Mouse (Mus musculus) frontal cortex, postnatal 14 days (tissue): ENCODE data around the gene Robo1.
"Not testable (repeated sequence)": the region's sequence is repeated elsewhere in the genome, so short reads cannot be mapped to it uniquely, and the experiment has no call there.

Experiments used
- DNase-seq, 2 experiments: peaks; one replicate each; pipeline ENCODE4 v3.0.0; 2022; ENCODE audit warnings: low spot score in 2 of 2

Robo1 gene

DNA sequence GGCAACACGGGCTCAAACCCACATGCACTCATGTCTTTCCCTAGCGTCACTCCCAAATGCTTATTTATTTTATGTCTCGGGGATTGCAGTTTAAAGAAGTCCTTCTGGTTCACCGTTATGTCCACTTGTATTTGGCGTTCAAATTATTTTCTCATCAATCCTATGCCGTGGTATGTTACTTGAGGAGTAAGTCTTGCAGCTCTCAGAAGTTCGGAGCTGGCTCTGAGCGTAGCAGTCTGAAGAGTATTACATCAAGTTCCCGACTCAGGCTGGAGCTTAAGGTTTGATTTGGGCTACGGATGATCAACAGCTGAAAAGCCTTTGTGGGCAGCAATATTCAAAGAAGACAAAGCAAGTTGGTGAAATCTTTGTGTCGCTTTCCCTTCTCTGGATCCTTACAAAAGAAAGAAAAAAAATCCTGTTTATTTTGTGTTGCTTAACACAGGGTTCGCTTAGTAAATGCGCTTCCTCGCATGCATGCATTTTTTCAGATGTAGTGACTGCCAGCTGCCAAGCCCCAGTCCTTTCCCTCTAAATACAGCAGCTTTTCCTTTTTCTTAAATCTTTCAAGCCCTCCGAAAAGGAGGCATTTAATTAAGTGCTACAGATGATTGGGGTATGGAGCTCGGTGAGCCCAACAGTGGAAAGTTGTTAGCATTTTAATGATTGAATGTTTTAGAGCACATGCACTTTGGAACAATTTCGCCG, 136.5 kb downstream of the Robo1 start:
- no peak for DNase-seq

DNA sequence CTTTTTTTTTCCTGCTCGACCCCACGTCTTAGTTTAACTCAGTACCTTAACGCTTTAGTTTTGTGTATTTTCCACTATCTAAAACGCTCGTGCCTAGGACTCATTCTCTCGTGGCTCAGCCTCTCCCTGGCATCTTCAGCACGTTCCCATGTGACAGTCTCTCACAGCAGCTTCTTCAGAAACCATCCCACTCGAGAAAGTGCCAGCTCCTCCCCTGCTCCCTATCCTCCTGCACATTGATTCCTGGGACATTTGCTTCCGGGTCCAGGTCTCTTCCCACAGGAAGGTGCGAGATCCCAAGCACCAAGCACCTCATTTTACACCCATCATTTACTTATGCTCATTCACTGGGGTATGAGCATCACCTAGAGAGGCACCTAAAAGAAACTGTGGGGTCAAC, 150.0 kb downstream of the Robo1 start:
- peak in 1 of 2 experiments; percentile 8 for DNase-seq

DNA sequence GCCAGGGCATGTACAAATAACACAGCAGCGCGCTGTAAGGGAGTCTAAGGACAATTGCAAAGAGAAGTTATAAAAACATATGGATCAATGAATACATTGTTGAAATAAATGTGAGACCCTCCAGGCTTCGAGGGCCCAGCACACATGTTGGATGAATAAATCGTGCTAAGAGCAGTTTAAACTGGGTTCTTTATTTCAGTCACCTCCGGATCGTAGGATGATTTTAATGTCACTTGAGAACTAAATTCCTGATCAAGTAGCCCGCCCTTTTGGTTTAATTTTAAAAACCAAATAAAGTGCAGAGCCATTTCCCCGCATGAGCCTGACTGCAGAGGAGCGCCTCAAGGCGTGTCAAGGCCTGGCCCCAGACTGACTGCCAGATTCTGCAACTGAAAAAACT, 150.5 kb downstream of the Robo1 start:
- DNase-seq, result no peak

DNA sequence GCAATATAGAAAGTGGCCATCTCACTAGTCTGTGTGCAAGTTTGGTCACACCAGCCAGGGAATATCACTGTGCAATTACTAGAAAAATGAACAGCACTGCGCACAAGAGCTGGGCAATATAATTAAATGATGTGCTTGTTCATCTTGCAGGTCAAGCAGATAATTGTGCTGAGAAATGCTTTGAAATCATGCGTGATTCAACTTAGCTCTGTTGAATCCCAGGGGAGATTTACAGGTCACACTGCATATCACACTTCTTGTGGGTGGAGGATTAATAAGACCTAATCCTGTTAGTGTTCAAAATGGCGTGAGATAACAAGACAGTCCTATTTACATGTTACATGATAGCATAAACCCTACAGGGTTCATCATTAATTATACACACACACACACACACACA, 157.6 kb downstream of the Robo1 start:
- no peak for DNase-seq

DNA sequence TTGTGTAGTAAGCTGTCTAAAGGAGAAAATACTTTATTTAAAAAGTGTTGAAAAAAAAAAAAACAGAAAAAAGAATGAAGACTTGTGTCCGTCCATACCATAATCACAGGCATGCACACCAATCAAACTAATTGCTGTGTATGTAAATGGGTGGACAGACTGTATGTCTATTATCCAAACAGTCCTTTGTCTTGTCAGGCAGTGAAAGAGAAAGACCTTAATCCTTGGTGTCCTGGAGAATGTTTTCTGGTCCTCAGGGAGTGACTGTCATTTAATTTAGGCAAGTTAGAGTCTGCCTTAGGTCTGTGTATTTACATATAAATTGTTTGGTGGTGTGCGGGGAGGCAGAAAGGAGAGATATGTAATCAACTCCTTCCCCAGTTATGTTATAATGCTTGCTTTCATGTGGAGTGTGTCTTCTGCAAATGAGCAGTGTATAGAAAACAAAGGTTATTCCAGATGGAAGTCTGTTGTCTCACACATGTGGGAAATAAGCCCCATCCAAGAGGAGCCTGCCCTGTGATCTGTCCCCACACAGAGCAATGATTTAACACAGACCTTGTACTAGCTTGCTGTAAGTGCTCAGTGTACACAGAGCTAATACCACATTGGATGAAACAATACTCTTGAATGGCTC, 162.0 kb downstream of the Robo1 start:
- DNase-seq, result no peak

DNA sequence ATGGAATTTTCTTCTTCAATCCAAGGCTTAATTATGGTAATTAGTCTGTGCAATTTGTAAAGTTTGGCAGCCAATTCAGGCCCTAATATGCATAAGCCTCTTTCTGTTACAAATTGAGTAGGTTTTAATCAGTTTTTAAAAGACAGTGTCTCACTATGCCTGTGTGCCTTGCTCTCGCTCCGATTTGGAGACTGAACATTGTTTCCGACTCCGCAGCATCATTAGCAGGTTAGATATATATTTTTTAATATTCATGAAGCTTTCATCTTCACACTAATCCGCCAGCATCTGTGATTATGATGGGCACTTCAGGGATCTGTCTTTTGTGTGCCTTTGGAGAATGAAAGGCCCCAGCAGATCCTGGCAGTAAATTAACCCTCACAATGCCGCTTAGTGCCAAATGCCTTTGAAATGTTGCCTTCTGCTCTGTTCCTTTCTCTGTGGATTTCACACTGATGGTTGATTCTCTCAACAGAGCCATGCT, 202.7 kb downstream of the Robo1 start:
- peak in 1 of 2 experiments; percentile 8 for DNase-seq

DNA sequence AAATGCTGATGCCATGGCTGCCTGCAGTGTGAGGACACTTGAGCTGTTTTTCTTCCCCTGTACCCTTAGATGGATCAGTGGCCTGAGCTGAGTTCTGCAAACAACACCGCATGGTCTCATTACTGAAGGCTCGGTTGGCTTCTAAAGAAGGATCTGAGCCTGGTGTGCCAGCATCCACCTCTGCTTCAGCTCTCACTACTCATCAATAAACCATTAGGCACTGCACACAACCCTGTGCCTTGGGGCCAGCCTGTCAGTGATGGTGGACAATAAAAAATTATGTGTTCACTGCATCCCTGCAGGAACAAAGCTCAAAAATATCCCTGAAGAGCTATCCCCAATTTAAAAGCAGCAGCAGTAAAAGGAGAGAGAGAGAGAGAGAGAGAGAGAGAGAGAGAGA, 223.2 kb downstream of the Robo1 start:
- DNase-seq, result no peak

DNA sequence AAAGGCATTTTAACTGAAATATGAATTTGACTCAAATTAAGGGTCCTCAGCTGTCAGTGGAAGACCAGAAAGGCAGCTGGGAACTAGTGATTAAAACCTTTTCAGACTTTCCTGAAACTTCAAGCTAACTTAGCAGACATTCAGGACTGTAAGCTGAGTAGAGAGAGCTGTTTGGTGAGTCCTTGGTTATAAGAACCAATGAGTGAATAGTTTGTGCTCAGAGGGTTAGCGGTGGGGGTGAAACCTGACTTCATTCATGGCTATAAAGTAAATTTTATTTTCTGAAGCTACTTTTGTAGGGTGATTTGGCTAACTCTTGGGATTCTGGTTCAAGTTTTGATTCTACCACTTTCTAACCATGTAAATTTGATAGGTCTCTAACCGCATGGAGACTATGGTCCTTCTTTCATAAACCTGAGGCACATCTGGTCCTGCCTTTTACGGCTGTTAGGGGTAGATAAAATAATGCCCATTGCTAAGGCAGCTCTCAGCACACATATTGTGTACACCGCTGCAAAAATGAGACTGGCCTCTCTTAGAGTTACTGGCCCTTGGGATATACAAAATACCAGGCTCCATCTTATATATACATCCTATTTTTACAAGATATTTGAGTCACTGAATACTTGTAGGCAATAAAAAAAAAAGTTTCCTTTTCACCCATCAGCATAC, 225.9 kb downstream of the Robo1 start:
- DNase-seq, result no peak

DNA sequence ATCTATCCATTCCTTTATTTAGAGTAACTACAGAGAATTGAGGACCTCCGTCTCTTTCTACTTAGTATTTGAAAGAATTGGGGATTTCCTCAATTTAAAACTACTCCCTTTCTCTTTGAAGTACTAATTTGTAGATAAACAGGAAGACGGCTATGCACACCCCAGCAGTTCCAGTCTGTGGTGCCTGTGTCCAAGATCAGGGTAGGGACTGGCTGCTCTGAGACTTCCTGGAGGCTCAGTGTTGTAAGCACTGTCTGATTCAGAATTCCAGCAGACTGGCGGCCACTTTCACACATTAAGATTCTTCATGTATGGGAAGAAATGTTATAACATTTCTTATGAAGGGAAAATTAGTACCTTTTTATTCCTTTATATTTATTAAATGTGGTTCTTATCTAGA, 230.1 kb downstream of the Robo1 start:
- no peak for DNase-seq

DNA sequence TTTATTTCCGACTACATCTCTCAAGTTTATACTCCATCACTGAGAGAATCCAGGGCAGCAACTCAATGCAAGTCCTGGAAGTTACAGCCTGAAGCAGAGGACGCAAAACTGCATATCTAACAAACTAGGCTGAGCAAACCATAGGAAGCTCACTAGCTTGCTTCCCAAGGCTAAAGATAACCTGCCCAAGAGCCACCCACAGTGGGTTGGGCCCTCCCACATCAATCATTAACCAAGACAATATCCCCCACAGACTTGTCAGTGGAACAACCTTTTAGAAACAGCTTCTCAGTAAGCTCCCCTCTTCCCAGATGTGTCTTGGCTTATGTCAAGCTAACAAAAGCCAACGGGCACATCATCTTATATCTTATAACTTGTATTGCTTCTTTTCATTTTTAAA, 235.8 kb downstream of the Robo1 start:
- DNase-seq, result no peak

DNA sequence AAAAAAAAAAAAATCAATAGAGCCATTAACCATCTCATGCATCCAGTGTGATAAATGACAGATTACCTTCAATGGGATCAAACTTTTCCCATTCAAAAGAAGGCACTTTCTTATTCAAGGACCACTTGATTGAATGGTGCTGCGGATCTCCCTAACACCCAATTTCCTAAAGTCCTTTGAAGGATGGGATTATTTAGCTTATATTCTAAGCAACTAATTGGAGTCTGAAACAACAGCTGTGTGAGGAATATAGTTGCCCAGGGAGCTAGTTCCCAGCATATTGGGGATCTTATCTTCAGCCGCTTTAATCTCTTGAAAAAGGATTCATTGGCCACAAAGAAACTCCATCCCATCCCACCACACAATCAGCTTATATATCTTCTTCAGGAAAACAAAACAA, 236.8 kb downstream of the Robo1 start:
- DNase-seq, result no peak

DNA sequence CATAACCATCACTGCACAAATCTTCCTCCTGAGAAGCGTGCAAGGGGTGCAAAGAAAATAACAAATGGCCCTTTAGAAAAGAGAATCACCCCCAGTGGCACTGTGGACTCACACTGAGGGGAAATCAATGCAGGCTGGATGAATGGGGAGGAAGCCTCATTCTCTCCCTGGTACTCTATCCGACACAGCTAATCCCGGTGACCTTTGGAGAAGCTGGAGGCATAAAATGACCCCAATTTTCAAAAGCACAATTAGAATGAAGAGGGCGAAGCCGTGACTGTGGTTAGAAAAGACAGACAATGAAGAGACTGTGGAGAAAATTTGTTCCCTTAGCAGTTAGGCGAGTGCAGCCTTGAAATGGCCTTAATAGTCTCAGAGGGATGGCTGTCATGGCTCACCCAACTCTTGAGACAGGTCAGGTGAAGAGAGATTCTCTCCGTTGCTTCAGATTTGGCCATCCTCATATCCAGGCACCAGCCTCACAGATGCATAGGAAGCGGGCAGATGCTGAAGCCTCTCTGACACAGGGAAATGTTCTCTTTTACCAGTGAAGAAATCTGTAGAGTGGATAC, 243.7 kb downstream of the Robo1 start:
- no peak for DNase-seq

DNA sequence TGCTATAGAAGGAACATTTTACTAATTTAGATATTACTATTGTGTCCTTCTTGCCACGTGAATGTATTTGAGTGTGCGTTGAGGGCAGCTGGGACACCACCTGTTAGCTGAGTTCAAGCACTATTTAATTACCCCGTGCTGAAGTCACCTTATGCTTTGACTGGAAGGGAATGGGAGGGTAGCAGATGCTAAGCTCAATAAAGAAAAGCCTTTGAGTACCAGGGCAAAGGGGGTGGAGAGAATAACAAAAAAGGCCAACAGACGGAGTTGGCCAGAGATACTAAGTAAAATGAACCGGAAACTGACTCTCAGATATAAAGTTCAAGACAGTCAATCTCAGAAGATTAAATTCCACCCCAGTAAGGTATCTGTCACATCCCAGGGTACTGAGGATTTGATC, 245.6 kb downstream of the Robo1 start:
- no peak for DNase-seq

DNA sequence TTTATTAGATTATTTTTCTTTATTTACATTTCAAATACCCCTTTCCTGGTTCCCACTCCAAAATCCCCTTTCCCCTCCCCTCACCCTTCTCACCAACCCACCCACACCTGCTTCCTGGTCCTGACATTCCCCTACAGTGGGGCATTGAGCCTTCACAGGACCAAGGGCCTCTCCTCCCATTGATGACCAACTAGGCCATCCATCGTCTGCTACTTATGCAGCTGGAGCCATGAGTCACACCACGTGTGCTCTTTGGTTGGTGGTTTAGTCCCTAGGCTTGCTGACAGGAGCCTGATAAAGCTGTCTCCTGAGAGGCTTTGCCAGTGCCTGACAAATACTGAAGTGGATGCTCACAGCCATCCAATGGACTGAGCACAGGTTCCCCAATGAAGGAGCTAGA, 254.0 kb downstream of the Robo1 start:
- DNase-seq, result not testable (repeated sequence)

DNA sequence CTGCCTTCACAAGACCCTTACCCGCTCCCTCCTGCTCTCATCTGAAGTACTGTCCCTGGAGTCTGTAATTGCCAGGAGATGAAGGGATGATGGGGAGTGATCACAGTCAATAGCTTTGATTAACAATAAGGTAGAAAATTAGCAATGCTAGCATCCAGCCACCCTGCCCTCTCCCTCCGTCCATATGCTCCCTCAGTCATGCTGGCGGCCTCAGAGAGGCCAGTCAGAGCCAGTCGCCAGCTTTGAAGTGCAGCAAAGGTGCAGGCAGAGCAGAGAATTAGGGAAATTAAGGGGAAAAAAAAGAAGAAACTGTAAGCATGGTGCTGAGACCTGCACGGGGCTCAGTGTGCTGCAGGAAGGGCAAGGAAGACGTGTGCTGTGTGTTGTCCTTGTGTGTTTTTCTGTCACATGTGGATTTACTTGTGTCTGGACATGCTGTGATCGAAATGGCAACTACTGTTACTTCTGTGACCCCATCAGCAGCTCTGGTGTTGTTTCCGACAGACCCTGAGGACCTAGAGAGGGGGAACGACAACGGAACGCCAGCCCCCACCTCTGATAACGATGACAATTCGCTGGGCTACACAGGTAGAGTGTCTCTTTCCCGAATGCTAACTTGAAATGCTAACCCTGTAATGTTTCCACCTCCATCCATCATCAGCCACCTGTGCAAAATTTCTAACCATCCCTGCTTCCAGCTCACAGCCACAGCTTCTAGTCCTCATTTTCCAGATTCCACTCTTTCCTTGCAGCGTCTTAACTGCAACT, 255.3 kb downstream of the Robo1 start:
- no peak for DNase-seq

DNA sequence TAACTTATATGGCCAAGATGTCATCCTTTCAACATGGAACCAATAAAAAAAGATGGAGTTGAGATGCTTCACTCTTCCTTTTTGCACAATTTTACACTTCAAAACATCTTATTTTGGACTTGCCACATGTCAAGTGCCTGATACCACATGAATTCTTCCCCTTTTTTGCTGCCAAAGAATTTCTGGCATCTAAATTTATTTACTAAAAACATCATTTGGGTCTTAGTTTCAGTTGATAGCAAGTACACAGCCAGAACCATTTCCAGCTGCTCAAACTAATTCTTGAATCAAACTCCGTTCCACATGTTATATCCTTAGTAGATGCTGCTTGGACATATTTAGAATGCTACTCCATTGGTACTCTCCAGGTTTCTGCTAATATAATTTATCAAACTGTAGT, 267.1 kb downstream of the Robo1 start:
- no peak for DNase-seq

DNA sequence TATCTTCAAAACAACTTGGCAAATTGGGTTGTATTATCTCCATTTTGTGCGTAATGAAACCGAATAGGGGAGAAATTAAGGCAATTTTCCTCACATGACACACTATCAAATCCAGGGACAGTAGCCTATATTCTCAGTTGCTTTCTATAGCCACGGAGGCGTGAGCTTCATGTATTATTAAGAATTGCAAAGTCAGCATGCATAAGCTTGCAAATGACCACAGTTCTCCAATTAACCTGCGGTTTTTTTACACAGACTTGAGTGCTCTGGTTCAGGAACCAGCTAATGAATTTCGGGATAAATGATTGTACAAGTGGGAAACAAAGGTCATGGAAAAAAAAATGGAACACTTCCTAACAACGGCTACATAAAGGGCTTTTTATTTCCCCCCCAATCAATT, 268.9 kb downstream of the Robo1 start:
- no peak for DNase-seq

DNA sequence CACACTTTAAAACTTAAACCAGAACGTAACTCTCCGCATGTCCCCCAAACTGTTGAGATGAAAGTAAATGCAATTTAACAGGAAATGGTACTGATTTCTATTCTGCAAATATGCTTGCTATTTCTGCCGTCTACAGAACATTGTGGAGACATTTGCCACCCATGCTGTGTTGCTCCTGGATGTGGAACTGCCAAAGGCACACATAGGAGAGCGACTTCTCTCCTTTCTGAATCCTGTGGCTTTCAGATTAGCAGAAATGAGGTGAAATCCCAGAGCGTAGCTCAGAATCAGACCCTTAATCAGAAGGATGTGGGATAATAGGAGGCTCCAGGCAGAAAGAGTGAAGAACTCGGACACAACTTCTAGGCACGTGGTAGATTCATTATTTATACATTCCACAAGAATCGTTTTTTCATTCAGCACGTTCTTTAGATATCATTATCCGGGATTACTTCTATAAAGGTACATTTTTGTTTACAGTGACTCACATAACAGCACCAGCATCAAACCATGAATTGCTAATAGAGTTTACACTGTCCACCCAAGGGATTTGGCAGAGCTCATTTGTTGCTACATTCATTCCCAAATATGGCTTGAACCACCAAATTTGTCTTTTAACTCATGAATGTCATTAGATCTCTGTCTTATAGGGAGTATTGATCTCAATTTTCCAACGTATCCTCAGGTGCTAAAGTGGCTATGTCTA, 276.5 kb downstream of the Robo1 start:
- no peak for DNase-seq

DNA sequence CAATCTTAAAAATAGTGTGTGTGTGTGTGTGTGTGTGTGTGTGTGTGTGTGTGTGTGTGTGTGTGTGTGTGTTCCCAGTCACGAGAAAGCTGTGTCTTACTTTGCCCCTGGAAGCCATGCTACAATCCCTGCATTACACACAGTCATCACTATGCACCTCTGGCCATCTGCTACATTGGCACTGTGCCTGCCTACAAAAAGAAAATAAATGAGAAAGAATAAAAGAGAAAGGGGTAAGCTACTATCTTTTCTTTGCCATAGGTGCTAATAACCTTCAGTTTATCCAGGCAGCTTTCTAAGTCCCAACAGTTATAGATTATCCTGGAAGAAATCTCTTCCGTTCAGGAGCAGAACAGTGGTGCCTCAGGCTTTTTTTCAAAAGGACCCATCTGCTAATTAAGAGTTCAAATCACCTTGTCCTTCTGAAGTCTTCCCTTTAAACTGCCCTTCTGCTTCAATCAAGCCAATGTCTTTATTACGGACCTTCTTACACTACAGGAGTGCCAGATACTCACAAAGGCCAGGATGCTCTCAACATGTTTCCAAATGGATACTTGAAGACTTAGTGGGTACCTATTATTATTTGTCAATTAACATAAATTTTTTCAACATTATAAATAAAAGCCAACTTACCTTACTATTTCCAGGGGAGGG, 277.2 kb downstream of the Robo1 start:
- DNase-seq, result no peak

DNA sequence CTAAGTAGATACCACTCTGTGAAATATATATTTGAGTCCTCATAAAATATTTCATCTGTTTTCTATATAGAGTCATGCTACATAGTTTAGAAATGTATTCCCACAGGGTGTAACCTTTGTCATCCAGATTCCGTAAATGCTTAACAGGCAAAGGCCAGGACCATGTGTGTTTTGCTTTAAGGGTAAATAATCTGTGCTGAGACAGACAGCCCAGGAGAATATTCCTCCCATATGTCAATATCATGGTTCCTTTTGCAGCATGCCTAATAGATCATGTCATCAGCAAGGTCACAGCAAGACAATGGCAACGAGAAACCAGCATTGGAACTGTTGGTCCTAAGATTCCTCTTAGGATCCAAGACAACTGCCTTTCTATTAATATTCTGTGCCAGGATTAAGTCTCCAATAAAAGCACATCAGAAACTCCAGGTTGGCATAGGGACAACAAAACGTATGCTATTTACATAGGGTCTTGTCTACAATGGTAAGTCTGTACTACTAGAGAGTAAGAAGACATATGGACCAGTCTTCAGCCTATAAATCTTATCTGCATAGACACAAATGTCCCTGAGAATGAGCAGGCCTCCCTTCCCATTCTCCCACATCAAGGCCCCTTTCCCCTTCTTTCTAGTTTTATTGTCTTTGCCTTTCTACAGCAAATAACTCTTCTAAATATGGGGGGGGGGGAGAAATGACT, 279.4 kb downstream of the Robo1 start:
- DNase-seq, result no peak
